In the genomic region with DNA sequence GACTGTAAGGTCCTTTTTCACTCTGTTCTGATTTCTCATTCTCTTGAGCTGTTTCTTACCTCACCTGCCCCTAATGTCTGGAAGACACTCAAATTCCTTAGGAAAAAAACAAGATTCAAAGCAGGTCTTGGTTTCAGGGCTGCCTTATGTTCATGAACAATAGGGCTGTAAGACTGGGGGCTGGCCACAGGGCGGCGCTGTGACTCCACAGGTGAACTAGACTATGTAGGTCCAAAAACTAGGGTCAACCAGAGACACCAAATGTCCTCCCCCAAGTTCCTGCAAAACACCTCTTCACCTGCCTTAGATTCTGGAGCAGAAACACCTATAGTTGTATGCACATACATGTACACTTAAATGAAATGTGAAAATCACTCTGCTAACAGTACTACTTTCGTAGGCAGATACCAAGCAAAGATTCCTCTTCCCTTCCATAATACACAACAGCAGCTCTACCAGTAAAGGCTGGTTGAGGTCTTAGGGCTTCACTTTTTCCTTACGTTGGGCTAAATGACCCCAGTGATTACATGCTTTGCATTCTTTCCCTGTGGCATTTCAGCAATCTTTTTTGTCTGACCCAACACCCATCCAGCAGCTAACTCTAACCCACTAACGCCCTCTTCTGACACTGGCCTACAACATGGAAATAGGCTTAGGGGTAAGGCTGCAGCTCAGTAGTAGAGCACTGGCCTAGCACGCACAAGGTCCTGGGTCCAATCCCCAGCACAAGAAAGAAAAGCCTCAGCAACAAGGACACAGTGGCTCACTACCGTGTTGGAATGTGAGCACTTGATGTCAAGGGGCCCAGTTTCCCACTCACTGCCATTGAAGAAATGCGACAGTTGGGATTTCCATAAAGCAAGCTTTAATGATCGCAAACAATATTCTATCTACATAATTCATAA, we compare ENCODE assay signal across 8 mouse cellular contexts. TPM values are rescaled to one million over a fixed set of nuclear protein-coding genes. Genes with fewer than 3 reads are reported as not detected.
DNase-seq lines count a peak whose midpoint lies in the region; ATAC-seq and TF ChIP-seq lines count a peak whose summit lies in the region.

No protein-coding gene starts in this region.

- TF ChIP-seq POLR2A in embryonic fibroblast, embryonic 13.5 days (IDR thresholded peaks at IDR 0.05; ENCODE audit: low read depth, low read length), result no peak
- no peak for TF ChIP-seq POLR2A in olfactory bulb, adult 2 months (IDR thresholded peaks at IDR 0.05; ENCODE audit: insufficient read depth, low read depth, low read length)

- peak; percentile 71 for DNase-seq in CD4-positive helper T cell, adult 2 months (ENCODE audit: low read depth, low spot score)
- peak; percentile 87 for DNase-seq in adrenal gland, postnatal 25 days
- peak; percentile 88 for DNase-seq in kidney, postnatal 10 days
- peak; percentile 88 for DNase-seq in lung, embryonic 14.5 days
- DNase-seq in thymus, adult 18-20 months, result peak; percentile 37 to 56

- peak; percentile 76 for TF ChIP-seq CTCF in embryonic fibroblast, embryonic 13.5 days (IDR thresholded peaks at IDR 0.05; ENCODE audit: borderline replicate concordance, insufficient read depth, low read length)
- TF ChIP-seq CTCF in lung, embryonic 14.5 days (IDR thresholded peaks at IDR 0.05; ENCODE audit: low read depth), result peak; percentile 94
- peak; percentile 60 for TF ChIP-seq CTCF in olfactory bulb, adult 2 months (IDR thresholded peaks at IDR 0.05; ENCODE audit: insufficient read depth, low read depth, low read length)

- H3K36me3 ChIP-seq in heart, embryonic 14.5 days (ENCODE audit: control insufficient read depth, insufficient read depth, low read length), result peaks cover 40% of the 10 kb centered on the region
- no peaks in the 10 kb centered on the region for H3K36me3 ChIP-seq in lung, embryonic 14.5 days (ENCODE audit: insufficient read depth)

- H3K9me3 ChIP-seq in heart, embryonic 14.5 days (ENCODE audit: control insufficient read depth, low read length), result no peaks in the 10 kb centered on the region
- no peaks in the 10 kb centered on the region for H3K9me3 ChIP-seq in lung, embryonic 14.5 days (ENCODE audit: low read depth, low read length)

- H3K4me1 ChIP-seq in embryonic fibroblast, embryonic 13.5 days (ENCODE audit: control insufficient read depth, insufficient read depth, low read length), result no peaks in the 10 kb centered on the region
- H3K4me1 ChIP-seq in heart, embryonic 14.5 days (ENCODE audit: control insufficient read depth in 2 of 2, insufficient read depth in 2 of 2, low read length in 2 of 2), result peaks cover 18 to 22% of the 10 kb centered on the region in 2 experiments
- H3K4me1 ChIP-seq in lung, embryonic 14.5 days (ENCODE audit: insufficient read depth), result no peaks in the 10 kb centered on the region
- peaks cover 7% of the 10 kb centered on the region; the same call in 1 of the 2 replicates for H3K4me1 ChIP-seq in olfactory bulb, adult 2 months (ENCODE audit: control insufficient read depth, insufficient read depth, low read length)

- WGBS in heart, embryonic 14.5 days, result 35% methylated on average over 9 of the region's 9 CpGs
- 47% methylated on average over 9 of the region's 9 CpGs for WGBS in lung, embryonic 14.5 days
- 56% methylated on average over 9 of the region's 9 CpGs for WGBS in olfactory bulb, adult 2 months

- H3K27me3 ChIP-seq in heart, embryonic 14.5 days (ENCODE audit: control insufficient read depth, insufficient read depth, low read length), result no peaks in the 10 kb centered on the region
- no peaks in the 10 kb centered on the region for H3K27me3 ChIP-seq in lung, embryonic 14.5 days (ENCODE audit: insufficient read depth, low read length)

- no peak overlapping the region for H3K4me3 ChIP-seq in embryonic fibroblast, embryonic 13.5 days (ENCODE audit: insufficient read depth, low read length)
- no peak overlapping the region for H3K4me3 ChIP-seq in heart, embryonic 14.5 days (ENCODE audit: control insufficient read depth in 1 of 2, insufficient read depth in 1 of 2, low read depth in 1 of 2, low read length in 2 of 2)
- H3K4me3 ChIP-seq in lung, embryonic 14.5 days (ENCODE audit: low read depth, low read length), result no peak overlapping the region
- no peak overlapping the region for H3K4me3 ChIP-seq in olfactory bulb, adult 2 months (ENCODE audit: insufficient read depth, low read depth, low read length)

- no peak overlapping the region for H3K4me2 ChIP-seq in heart, embryonic 14.5 days (ENCODE audit: low read length)
- no peak overlapping the region for H3K4me2 ChIP-seq in lung, embryonic 14.5 days

- no peak overlapping the region for H3K27ac ChIP-seq in embryonic fibroblast, embryonic 13.5 days (ENCODE audit: insufficient read depth, low read length)
- H3K27ac ChIP-seq in heart, embryonic 14.5 days (replicated peaks in 1 of 2; ENCODE audit: control insufficient read depth in 1 of 2, insufficient read depth in 1 of 2, low read depth in 2 of 2, low read length in 2 of 2), result no peak overlapping the region; a peak in 1 of 4 replicates
- no peak overlapping the region; the same call in 1 of the 2 replicates for H3K27ac ChIP-seq in lung, embryonic 14.5 days (ENCODE audit: low read depth)
- no peak overlapping the region for H3K27ac ChIP-seq in olfactory bulb, adult 2 months (ENCODE audit: insufficient read depth, low read depth, low read length)

- peak; percentile 32; the same call in 1 of the 2 replicates for ATAC-seq in heart, embryonic 14.5 days (ENCODE audit: insufficient number of reproducible peaks, insufficient read depth, low FRiP score, low read depth)
- peak; percentile 72 for ATAC-seq in lung, embryonic 14.5 days (ENCODE audit: insufficient read depth)

- no peak overlapping the region for H3K9ac ChIP-seq in heart, embryonic 14.5 days (ENCODE audit: low read length)
- H3K9ac ChIP-seq in lung, embryonic 14.5 days, result no peak overlapping the region

RNA-seq across cellular contexts. Expression of gene Slc39a2, which starts 10.4 kb away (rescaled TPM):
- total RNA-seq in adrenal gland, postnatal 25 days (2021), result 0.61 and 1.2 TPM in 2 replicates
- 1.1 and 3.2 TPM in 2 replicates for polyA plus RNA-seq in embryonic fibroblast, embryonic 13.5 days (2011; ENCODE audit: insufficient read length, low read depth, missing spikeins)
- 0.20 and 0.23 TPM in 2 replicates for polyA plus RNA-seq in heart, embryonic 14.5 days (2014; fragmentation: Nextera tagmentation; extraction: Ambion mirVana)
- polyA plus RNA-seq in lung, embryonic 14.5 days (2014; fragmentation: Nextera tagmentation; extraction: Ambion mirVana), result 0.07 and 0.42 TPM in 2 replicates
- not detected in 2 replicates for polyA plus RNA-seq in olfactory bulb, adult 2 months (2012; ENCODE audit: insufficient read depth, insufficient read length, low replicate concordance, missing spikeins)

RNA-seq across cellular contexts. Expression of gene Ndrg2, which starts 10.9 kb away (rescaled TPM):
- 226 and 243 TPM in 2 replicates for total RNA-seq in adrenal gland, postnatal 25 days (2021)
- polyA plus RNA-seq in embryonic fibroblast, embryonic 13.5 days (2011; ENCODE audit: insufficient read length, low read depth, missing spikeins), result 7.2 and 17.2 TPM in 2 replicates
- polyA plus RNA-seq in heart, embryonic 14.5 days (2014; fragmentation: Nextera tagmentation; extraction: Ambion mirVana), result 235 and 269 TPM in 2 replicates
- 22.7 and 24.0 TPM in 2 replicates for polyA plus RNA-seq in lung, embryonic 14.5 days (2014; fragmentation: Nextera tagmentation; extraction: Ambion mirVana)
- polyA plus RNA-seq in olfactory bulb, adult 2 months (2012; ENCODE audit: insufficient read depth, insufficient read length, low replicate concordance, missing spikeins), result 1,444 TPM in 1 of 2 replicates, not detected in the other

RNA-seq across cellular contexts. Expression of gene Tppp2, which starts 15.2 kb away (rescaled TPM):
- not detected in 2 replicates for total RNA-seq in adrenal gland, postnatal 25 days (2021)
- polyA plus RNA-seq in embryonic fibroblast, embryonic 13.5 days (2011; ENCODE audit: insufficient read length, low read depth, missing spikeins), result not detected in 2 replicates
- polyA plus RNA-seq in heart, embryonic 14.5 days (2014; fragmentation: Nextera tagmentation; extraction: Ambion mirVana), result not detected in 2 replicates
- not detected in 2 replicates for polyA plus RNA-seq in lung, embryonic 14.5 days (2014; fragmentation: Nextera tagmentation; extraction: Ambion mirVana)
- polyA plus RNA-seq in olfactory bulb, adult 2 months (2012; ENCODE audit: insufficient read depth, insufficient read length, low replicate concordance, missing spikeins), result not detected in 2 replicates

RNA-seq across cellular contexts. Expression of gene Mettl17, which starts 18.4 kb away (rescaled TPM):
- 32.1 and 42.2 TPM in 2 replicates for total RNA-seq in adrenal gland, postnatal 25 days (2021)
- 14.0 and 16.7 TPM in 2 replicates for polyA plus RNA-seq in embryonic fibroblast, embryonic 13.5 days (2011; ENCODE audit: insufficient read length, low read depth, missing spikeins)
- 49.6 and 49.8 TPM in 2 replicates for polyA plus RNA-seq in heart, embryonic 14.5 days (2014; fragmentation: Nextera tagmentation; extraction: Ambion mirVana)
- 32.4 and 38.4 TPM in 2 replicates for polyA plus RNA-seq in lung, embryonic 14.5 days (2014; fragmentation: Nextera tagmentation; extraction: Ambion mirVana)
- polyA plus RNA-seq in olfactory bulb, adult 2 months (2012; ENCODE audit: insufficient read depth, insufficient read length, low replicate concordance, missing spikeins), result not detected in 2 replicates

RNA-seq across cellular contexts. Expression of gene Rnase13, which starts 19.5 kb away (rescaled TPM):
- not detected in 2 replicates for total RNA-seq in adrenal gland, postnatal 25 days (2021)
- not detected in 2 replicates for polyA plus RNA-seq in embryonic fibroblast, embryonic 13.5 days (2011; ENCODE audit: insufficient read length, low read depth, missing spikeins)
- polyA plus RNA-seq in heart, embryonic 14.5 days (2014; fragmentation: Nextera tagmentation; extraction: Ambion mirVana), result not detected in 2 replicates
- not detected in 2 replicates for polyA plus RNA-seq in lung, embryonic 14.5 days (2014; fragmentation: Nextera tagmentation; extraction: Ambion mirVana)
- not detected in 2 replicates for polyA plus RNA-seq in olfactory bulb, adult 2 months (2012; ENCODE audit: insufficient read depth, insufficient read length, low replicate concordance, missing spikeins)
